Mouse (Mus musculus): ENCODE results near the gene Wnk1. TPM values are rescaled to one million over a fixed set of nuclear protein-coding genes. Genes with fewer than 3 reads are reported as not detected.
"Not testable (repeated sequence)": the region's sequence is repeated elsewhere in the genome, so short reads cannot be mapped to it uniquely, and the experiment has no call there.

Wnk1 gene
- total RNA-seq (2022) = 100 to 1,000 TPM; 283 to 518 (median 382) TPM

- DNase-seq (ENCODE audit: low spot score in 2 of 2) = peak; percentile 97 to 98
Measured at GRCm38 (mm10) chr6:120038366-120039255, at the start of gene Wnk1. Gene Wnk1, minus strand, starts transcription at chr6:120038672.

GRCm38 (mm10) chr6:120087041-120087440 is 48.6 kb upstream of the Wnk1 start:
- DNase-seq (ENCODE audit: low spot score in 2 of 2) = not testable (repeated sequence)

- no peak for DNase-seq (ENCODE audit: low spot score in 2 of 2)
Measured at GRCm38 (mm10) chr6:120085832-120086231, 47.4 kb upstream of the Wnk1 start.

- DNase-seq (ENCODE audit: low spot score in 2 of 2) = no peak
Measured at GRCm38 (mm10) chr6:120084983-120085382, 46.5 kb upstream of the Wnk1 start.

GRCm38 (mm10) chr6:120083442-120083841 is 45.0 kb upstream of the Wnk1 start:
- no peak for DNase-seq (ENCODE audit: low spot score in 2 of 2)

GRCm38 (mm10) chr6:120082951-120083411 is 44.5 kb upstream of the Wnk1 start:
- DNase-seq (ENCODE audit: low spot score in 2 of 2) = no peak

- DNase-seq (ENCODE audit: low spot score in 2 of 2) = no peak
Measured at GRCm38 (mm10) chr6:120082251-120082950, 43.9 kb upstream of the Wnk1 start.

GRCm38 (mm10) chr6:120081516-120081915 is 43.0 kb upstream of the Wnk1 start:
- no peak for DNase-seq (ENCODE audit: low spot score in 2 of 2)

- no peak for DNase-seq (ENCODE audit: low spot score in 2 of 2)
Measured at GRCm38 (mm10) chr6:120079547-120079946, 41.1 kb upstream of the Wnk1 start.

- DNase-seq (ENCODE audit: low spot score in 2 of 2) = no peak
Measured at GRCm38 (mm10) chr6:120076619-120077450, 38.4 kb upstream of the Wnk1 start.

- DNase-seq (ENCODE audit: low spot score in 2 of 2) = no peak
Measured at GRCm38 (mm10) chr6:120072630-120073029, 34.2 kb upstream of the Wnk1 start.

GRCm38 (mm10) chr6:120069546-120069945 is 31.1 kb upstream of the Wnk1 start:
- DNase-seq (ENCODE audit: low spot score in 2 of 2) = no peak

- no peak for DNase-seq (ENCODE audit: low spot score in 2 of 2)
Measured at GRCm38 (mm10) chr6:120065552-120066177, 27.2 kb upstream of the Wnk1 start.

- no peak for DNase-seq (ENCODE audit: low spot score in 2 of 2)
Measured at GRCm38 (mm10) chr6:120064627-120065026, 26.2 kb upstream of the Wnk1 start.

- DNase-seq (ENCODE audit: low spot score in 2 of 2) = no peak
Measured at GRCm38 (mm10) chr6:120062934-120063333, 24.5 kb upstream of the Wnk1 start.

GRCm38 (mm10) chr6:120055666-120056540 is 17.4 kb upstream of the Wnk1 start:
- peak in 1 of 2 experiments; percentile 47 for DNase-seq (ENCODE audit: low spot score in 2 of 2)

GRCm38 (mm10) chr6:120054412-120054811 is 15.9 kb upstream of the Wnk1 start:
- no peak for DNase-seq (ENCODE audit: low spot score in 2 of 2)

- no peak for DNase-seq (ENCODE audit: low spot score in 2 of 2)
Measured at GRCm38 (mm10) chr6:120047705-120048292, 9.3 kb upstream of the Wnk1 start.

- DNase-seq (ENCODE audit: low spot score in 2 of 2) = no peak
Measured at GRCm38 (mm10) chr6:120045406-120045805, 6.9 kb upstream of the Wnk1 start.

Data from gastrocnemius, adult 8-10 months (tissue).